Mouse (Mus musculus) ovary, postnatal 10 days (tissue): ENCODE results near the gene Ctnnbip1.
A peak's percentile ranks its signal among the peaks of the same experiment; 100 is the strongest.

Source experiments
- DNase-seq: peaks from one replicate; pipeline ENCODE4 v3.0.0; 2022; ENCODE audit warnings: low spot score

Ctnnbip1 gene

GRCm38 (mm10) chr4:149521258-149521657 lies 3.2 kb downstream of the Ctnnbip1 start:
- no peak for DNase-seq

- DNase-seq: no peak
Observed at GRCm38 (mm10) chr4:149523961-149524360, 5.9 kb downstream of the Ctnnbip1 start.

- DNase-seq: no peak
Observed at GRCm38 (mm10) chr4:149525170-149525569, 7.1 kb downstream of the Ctnnbip1 start.

DNA sequence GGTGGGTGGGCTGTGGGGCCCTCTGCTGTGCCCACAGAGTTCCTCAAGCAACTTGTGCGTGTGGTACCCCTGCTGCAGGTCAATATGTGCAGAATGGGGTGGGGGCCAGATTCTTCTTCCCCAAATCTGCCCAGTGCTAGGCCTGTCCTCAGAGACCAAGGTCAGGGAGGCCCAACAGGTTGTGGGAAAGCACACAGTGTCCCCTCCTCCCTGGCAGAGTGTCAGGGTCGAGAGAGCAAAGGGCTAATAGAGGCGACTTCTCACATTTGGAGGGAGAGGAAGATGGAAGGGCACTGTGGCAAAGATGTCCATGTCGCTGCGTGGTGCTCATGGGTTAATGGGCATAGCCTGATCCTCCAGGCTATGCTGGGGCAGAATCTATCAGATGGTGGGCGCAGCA lies 7.8 kb downstream of the Ctnnbip1 start:
- DNase-seq: no peak

DNA sequence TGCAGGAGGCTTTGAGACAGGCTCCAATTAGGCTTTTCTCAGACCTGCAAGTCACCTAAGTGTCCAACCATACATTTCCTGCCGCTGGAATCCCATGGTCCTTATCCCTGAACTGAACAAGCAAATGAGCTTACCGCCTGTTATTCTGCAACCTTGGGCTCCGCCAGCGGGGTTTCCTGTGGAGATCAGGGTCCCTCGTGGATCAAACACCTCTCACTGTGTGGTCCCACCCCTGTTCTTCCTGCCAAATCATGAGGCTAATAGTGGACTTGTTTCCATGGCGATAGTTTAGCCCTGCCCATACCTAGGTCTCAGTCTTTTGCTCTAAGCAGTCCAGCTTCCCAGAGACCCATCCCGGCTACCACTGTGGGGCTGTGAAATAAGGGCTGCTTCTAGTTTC lies 8.3 kb downstream of the Ctnnbip1 start:
- DNase-seq: no peak

DNA sequence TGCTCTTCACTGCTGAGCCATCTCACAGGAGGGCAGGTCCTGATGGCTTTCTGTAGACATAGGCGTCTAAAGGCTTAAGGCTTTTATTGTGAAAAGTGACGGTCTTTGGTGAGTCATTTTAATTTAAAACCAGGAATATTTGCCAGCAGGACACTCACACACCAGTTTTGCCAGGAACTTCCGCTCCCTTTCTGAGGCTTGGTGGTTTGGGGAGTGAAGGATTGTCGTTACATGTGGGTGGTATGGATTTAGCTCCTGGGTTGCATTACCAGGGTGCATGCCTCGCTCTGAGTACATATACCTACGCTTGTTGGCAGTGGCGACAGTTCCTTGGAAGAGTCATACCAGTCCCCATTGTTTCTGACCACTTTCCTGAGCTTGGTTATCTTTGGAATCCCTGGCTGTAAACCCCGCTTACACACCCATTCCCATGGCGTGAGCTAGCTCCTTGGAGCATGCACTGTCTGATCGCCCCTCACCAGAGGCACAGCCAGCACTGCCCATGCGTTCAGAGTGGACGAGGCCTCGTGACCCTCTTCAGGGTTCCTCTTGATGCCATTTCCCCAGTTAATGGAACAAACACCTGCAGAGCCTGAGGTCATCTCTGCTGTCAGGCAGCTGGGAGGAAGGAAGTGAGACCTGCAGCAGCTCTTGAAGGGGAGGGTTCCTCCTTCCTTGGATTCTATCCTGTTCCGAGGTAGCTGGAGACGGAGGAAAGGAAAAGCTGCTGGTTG lies 9.8 kb downstream of the Ctnnbip1 start:
- no peak for DNase-seq

GRCm38 (mm10) chr4:149529691-149530090 lies 11.7 kb downstream of the Ctnnbip1 start:
- no peak for DNase-seq

- DNase-seq: no peak
Observed at GRCm38 (mm10) chr4:149539441-149539840, 21.4 kb downstream of the Ctnnbip1 start.

GRCm38 (mm10) chr4:149541935-149542334 lies 23.9 kb downstream of the Ctnnbip1 start:
- DNase-seq: no peak

DNA sequence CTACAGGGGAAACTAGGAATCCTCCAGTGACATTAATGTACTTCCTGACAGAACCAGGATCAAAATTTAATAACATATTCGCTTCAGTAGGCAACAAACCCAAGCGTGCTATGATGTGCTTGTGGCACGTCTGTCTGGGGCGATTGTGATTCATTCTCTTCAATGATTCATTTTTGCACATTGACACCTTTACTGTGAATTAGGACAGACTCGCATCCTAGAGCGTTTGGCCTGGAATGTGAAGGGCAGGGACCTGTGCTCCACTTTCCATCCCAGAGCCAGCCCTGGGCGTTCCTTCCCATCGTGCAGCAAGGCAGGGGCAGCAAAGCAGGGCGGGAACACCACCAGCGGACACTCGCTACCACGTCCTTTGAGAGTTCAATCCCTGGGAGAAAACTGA lies 24.4 kb downstream of the Ctnnbip1 start:
- no peak for DNase-seq

DNA sequence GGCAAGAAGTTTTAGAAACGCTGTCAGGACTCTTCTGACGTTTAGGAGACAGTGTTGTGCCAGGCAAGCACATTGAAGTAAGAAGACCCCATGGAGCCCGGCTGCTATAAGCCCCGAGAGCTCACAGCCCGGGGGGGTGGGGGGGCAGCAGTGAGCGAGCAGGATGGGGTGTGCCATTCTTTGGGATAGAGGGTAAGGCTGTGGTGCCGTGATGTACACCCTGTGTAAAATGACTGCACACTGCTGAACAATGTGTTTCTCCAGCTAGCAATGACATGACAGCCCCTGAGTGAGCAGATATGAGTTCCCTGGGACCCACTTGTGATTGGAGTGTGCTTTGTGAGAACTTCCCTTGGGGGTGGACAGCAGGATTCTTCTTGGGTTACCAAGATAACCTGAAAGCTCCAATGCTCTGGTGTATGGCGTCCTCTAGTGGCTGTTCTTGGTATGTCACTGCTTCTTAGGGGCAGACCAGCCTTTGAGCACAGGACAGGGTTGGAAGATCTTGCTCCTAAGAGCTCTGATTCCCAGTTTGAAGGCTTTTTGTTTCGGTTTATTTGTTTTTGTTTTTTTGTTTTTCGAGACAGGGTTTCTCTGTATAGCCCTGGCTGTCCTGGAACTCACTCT lies 25.0 kb downstream of the Ctnnbip1 start:
- peak; percentile 72 for DNase-seq

DNA sequence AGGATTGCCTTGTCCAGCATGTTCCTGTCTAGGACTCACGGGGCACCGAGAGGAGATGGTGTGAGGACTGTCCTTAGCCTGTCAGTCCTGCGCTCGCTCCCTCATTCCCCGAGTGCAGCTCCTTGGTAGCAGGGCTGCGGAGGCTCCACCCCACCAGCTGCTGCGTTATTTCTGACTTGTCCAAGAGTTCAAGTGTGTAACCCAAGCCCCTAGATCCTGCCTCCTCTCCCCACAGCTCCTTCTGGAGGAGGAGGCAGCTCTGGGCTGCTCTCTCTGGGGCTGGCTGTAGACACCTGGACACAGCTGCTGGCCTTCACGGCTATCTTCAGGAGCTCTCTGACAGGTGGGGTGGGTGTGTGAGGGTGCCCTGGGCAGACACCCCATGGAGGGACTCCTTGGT lies 26.9 kb downstream of the Ctnnbip1 start:
- DNase-seq: no peak

DNA sequence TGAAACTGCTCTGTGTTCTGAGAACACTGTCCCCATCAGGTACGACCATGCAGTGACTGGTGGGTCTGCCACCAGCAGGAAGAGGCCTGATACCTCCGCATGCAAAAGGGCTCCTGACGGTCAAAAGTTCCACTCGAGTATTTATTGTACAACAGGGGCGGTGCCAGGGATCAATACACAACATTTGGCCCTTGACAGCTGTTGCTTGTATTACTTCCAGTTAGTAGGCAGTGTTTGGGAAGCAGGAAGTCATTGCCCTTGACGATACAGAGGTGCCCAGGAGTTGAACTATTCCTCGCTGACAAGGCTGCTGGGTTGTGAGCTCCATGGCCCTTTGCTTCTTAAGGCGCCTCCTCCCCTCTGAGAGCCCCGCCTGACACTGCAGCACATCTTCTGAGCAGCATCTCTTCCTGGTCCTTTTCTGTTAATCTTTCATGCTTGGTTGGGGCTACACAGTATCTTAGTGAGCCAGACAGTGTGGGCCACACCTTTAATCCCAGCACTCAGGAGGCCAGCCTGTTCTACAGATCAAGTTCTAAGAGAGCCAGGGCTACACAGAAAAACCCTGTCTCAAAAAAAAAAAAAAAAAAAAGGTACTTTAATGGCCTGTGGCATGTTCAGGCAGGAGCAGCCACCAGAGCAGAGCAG lies 28.9 kb downstream of the Ctnnbip1 start:
- no peak for DNase-seq

- no peak for DNase-seq
Observed at GRCm38 (mm10) chr4:149547523-149547922, 29.5 kb downstream of the Ctnnbip1 start.

GRCm38 (mm10) chr4:149549221-149549925 lies 31.3 kb downstream of the Ctnnbip1 start:
- DNase-seq: peak; percentile 44

- no peak for DNase-seq
Observed at GRCm38 (mm10) chr4:149550866-149551265, 32.8 kb downstream of the Ctnnbip1 start.

DNA sequence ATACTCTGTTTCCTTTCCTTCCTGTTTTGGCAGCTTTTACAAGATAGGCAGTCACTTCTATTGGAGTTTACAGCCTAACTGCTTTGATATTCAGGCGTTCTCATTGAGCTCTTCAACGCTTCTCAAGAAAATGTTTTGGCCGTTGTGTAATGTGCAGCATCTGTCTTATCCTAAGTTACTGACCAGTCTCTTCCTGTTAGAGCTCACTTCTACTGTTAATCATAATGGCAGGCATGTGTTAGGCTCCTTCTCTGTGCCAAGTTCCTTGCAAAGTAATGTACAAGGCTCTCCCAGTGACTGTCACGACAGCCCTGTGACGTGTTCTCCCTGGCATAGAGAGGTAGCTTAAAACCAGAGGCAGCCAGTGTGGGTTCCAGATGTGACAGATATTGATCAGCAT lies 33.7 kb downstream of the Ctnnbip1 start:
- DNase-seq: no peak

DNA sequence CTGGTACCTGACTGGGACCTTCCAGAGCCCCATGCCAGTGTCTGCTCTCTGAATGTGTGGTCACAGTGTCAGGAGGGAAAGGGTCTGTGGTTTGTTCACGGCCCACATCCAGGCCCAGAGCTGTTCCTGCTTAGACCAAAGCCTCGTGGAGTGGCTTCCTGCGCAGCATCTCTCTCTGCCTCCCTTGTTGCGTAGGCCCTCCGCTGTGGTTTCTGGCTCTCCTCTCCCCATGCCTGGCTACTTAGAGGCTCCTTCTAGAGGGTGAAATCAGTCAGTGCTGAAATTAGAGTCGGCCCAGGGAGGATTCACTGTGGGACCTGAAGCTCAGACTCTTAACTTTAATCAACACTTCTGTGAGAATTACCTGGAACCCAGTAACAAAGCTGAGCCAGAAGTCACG lies 35.8 kb downstream of the Ctnnbip1 start:
- no peak for DNase-seq

- no peak for DNase-seq
Observed at GRCm38 (mm10) chr4:149556111-149556510, 38.1 kb downstream of the Ctnnbip1 start.

DNA sequence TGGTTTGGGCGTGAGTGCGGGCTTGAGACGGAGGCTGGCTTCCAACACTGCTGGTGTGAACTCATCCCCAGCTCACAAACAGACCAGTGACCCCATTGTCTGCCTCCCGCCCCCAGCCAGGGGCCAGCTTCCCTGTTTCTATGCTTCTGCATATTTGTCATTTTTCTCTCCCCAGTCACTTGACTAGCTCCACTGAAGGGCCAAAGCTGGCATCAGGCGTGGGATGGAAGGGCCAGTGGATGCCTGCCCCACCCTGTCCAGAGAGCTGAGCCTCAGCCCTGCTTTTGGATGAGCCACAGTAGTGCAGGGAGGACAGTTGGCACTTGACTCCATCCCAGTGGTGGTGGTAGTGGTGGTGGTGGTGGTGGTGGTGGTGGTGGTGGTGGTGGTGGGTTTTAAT lies 39.9 kb downstream of the Ctnnbip1 start:
- no peak for DNase-seq

DNA sequence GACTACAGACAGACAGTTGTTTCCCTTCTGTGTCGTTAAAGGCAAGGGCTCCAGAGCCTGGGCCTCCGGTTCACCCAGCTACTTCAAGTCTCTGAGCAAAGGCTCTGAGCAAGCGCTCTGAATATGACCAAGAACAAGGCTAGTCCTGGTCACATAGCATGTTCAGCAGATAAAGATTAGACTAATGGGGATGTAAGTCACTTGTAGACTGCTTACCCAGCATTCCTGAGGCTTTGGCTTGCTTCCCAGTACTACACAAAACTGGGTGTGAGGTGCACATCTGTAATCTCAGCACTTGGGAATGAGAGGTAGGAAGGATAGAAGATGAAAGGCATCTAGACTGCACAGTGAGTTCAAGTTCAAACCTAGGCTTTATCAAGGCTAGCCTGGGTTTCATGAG lies 40.4 kb downstream of the Ctnnbip1 start:
- DNase-seq: no peak

- no peak for DNase-seq
Observed at GRCm38 (mm10) chr4:149561392-149561791, 43.4 kb downstream of the Ctnnbip1 start.
